In the genomic region with DNA sequence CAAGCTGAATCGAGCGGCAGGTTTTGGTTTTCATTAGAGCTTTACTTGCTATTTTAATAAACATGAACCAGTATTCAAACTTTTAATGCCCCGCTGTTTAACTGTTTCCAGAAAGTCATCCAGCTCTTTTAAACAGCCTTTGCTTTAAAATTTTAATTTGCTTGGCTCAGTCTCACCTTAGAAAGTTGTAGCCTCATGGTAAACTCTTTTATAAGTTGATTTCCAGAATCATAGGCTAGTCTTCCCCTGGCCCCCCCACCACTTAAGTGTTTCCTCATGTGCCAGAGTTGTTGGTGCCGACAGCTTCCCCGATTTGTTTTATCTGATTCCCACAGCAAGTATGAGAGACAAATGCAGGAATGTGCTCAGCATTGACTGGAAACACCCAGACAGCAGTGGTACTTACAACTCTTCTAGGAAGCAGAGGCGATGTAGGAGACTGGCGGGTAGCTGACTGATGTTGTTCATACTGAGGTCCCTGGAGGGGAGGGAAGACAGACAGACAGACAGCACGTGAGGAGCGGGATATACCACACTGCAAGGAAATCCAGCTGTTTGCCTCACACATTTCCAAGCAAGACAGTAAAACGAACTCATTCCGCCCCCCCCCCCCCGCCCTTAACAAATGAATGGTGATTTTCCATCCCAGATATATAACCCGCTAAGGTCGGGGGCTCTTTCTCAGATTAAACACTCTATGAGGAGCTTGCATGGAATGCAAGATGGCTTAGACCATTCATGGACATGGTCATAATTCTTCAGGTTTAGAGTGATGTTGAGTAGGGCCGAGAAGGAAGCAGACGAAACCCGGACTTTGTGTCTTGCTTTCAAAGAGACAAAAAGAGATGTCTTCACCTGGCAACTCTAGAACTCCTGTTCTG, we compare ENCODE assay signal across 16 mouse cellular contexts. TPM values are rescaled to one million over a fixed set of nuclear protein-coding genes. Genes with fewer than 3 reads are reported as not detected.
DNase-seq lines count a peak whose midpoint lies in the region; ATAC-seq lines count a peak whose summit lies in the region.
"Had no signal": no experiment of that assay in that cellular context is flagged by ENCODE, and none has a peak within 500 bp of the region (broad histone marks: within the 10 kb centered on the region; RNA-seq: fewer than 3 reads in every experiment).

No protein-coding gene starts in this region.

- DNase-seq in kidney, postnatal 10 days: no peak
- peak; percentile 66 for DNase-seq in hindlimb bud, embryonic 11.5 days (ENCODE audit: extremely low spot score, low read depth, low spot score)
- no peak for DNase-seq in right cerebral cortex, postnatal 10 days (ENCODE audit: low spot score in 2 of 2)
- no peak for DNase-seq in liver, embryonic 11.5 days (ENCODE audit: low spot score)
- DNase-seq: B cell, adult 2 months; cerebellum, adult 9-11 months; layer of hippocampus, postnatal 36 days had no signal

- H3K27ac ChIP-seq in kidney, embryonic 15.5 days: peak overlapping the region; percentile 75
- H3K27ac ChIP-seq in embryonic facial prominence, embryonic 12.5 days: peak overlapping the region; percentile 61
- H3K27ac ChIP-seq in neural tube, embryonic 15.5 days (replicated peaks): no peak overlapping the region
- no peak overlapping the region for H3K27ac ChIP-seq in liver, embryonic 11.5 days (ENCODE audit: low read depth, low read length)
- H3K27ac ChIP-seq: intestine, embryonic 15.5 days had no signal

- no peaks in the 10 kb centered on the region for H3K9me3 ChIP-seq in kidney, embryonic 15.5 days (replicated peaks)
- H3K9me3 ChIP-seq in embryonic facial prominence, embryonic 12.5 days: no peaks in the 10 kb centered on the region
- no peaks in the 10 kb centered on the region for H3K9me3 ChIP-seq in neural tube, embryonic 15.5 days (replicated peaks)
- H3K9me3 ChIP-seq in liver, embryonic 11.5 days (ENCODE audit: control insufficient read depth, low read length): no peaks in the 10 kb centered on the region
- H3K9me3 ChIP-seq: heart, embryonic 12.5 days; intestine, embryonic 15.5 days; megakaryocyte, embryonic 14.5 days had no signal

- H3K9ac ChIP-seq in kidney, embryonic 15.5 days: no peak overlapping the region
- H3K9ac ChIP-seq in embryonic facial prominence, embryonic 12.5 days: no peak overlapping the region
- H3K9ac ChIP-seq in neural tube, embryonic 15.5 days (replicated peaks): no peak overlapping the region
- H3K9ac ChIP-seq in liver, embryonic 11.5 days (ENCODE audit: low read depth, low read length): no peak overlapping the region
- H3K9ac ChIP-seq: heart, embryonic 12.5 days; intestine, embryonic 15.5 days had no signal

- peak; percentile 87 for ATAC-seq in kidney, embryonic 15.5 days (replicated peaks; ENCODE audit: low FRiP score)
- ATAC-seq in embryonic facial prominence, embryonic 12.5 days (ENCODE audit: insufficient number of reproducible peaks, insufficient read depth, low FRiP score, low TSS enrichment): peak; percentile 32; the same call in 1 of the 2 replicates
- ATAC-seq in neural tube, embryonic 15.5 days (ENCODE audit: low FRiP score): no peak
- no peak for ATAC-seq in inflammation-experienced regulatory T-cells, adult 6 months
- ATAC-seq in liver, embryonic 11.5 days (replicated peaks; ENCODE audit: low FRiP score): no peak
- ATAC-seq: intestine, embryonic 15.5 days; Patski had no signal

- no peaks in the 10 kb centered on the region for H3K27me3 ChIP-seq in kidney, embryonic 15.5 days
- no peaks in the 10 kb centered on the region for H3K27me3 ChIP-seq in embryonic facial prominence, embryonic 12.5 days
- H3K27me3 ChIP-seq in neural tube, embryonic 15.5 days (replicated peaks): no peaks in the 10 kb centered on the region
- no peaks in the 10 kb centered on the region for H3K27me3 ChIP-seq in liver, embryonic 11.5 days (replicated peaks; ENCODE audit: control insufficient read depth, insufficient read depth, low read length)
- H3K27me3 ChIP-seq: heart, embryonic 12.5 days; intestine, embryonic 15.5 days; megakaryocyte, embryonic 14.5 days; Patski had no signal

- no peaks in the 10 kb centered on the region for H3K36me3 ChIP-seq in kidney, embryonic 15.5 days
- no peaks in the 10 kb centered on the region for H3K36me3 ChIP-seq in embryonic facial prominence, embryonic 12.5 days
- no peaks in the 10 kb centered on the region for H3K36me3 ChIP-seq in neural tube, embryonic 15.5 days
- no peaks in the 10 kb centered on the region for H3K36me3 ChIP-seq in liver, embryonic 11.5 days (ENCODE audit: control insufficient read depth, insufficient read depth, low read length)
- H3K36me3 ChIP-seq: heart, embryonic 12.5 days; intestine, embryonic 15.5 days had no signal

- H3K4me3 ChIP-seq in kidney, embryonic 15.5 days (replicated peaks): no peak overlapping the region
- no peak overlapping the region for H3K4me3 ChIP-seq in embryonic facial prominence, embryonic 12.5 days
- H3K4me3 ChIP-seq in neural tube, embryonic 15.5 days (replicated peaks): no peak overlapping the region
- no peak overlapping the region for H3K4me3 ChIP-seq in liver, embryonic 11.5 days (ENCODE audit: low read depth, low read length)
- H3K4me3 ChIP-seq: heart, embryonic 12.5 days; intestine, embryonic 15.5 days; megakaryocyte, embryonic 14.5 days had no signal

- H3K4me2 ChIP-seq in kidney, embryonic 15.5 days: peak overlapping the region; percentile 25; the same call in 1 of the 2 replicates
- peak overlapping the region; percentile 16; the same call in 1 of the 2 replicates for H3K4me2 ChIP-seq in embryonic facial prominence, embryonic 12.5 days (replicated peaks)
- H3K4me2 ChIP-seq in neural tube, embryonic 15.5 days: peak overlapping the region; percentile 17
- no peak overlapping the region for H3K4me2 ChIP-seq in liver, embryonic 11.5 days
- H3K4me2 ChIP-seq: heart, embryonic 12.5 days; intestine, embryonic 15.5 days had no signal

- H3K4me1 ChIP-seq in kidney, embryonic 15.5 days: peaks cover 13% of the 10 kb centered on the region
- H3K4me1 ChIP-seq in embryonic facial prominence, embryonic 12.5 days: peaks cover 14% of the 10 kb centered on the region
- 0 out of 2 replicates have a peak, but pooled peaks cover 2% of the 10 kb centered on the region for H3K4me1 ChIP-seq in neural tube, embryonic 15.5 days
- no peaks in the 10 kb centered on the region for H3K4me1 ChIP-seq in liver, embryonic 11.5 days (replicated peaks; ENCODE audit: control insufficient read depth, insufficient read depth, low read length)
- H3K4me1 ChIP-seq: intestine, embryonic 15.5 days; megakaryocyte, embryonic 14.5 days had no signal

- 49% methylated on average over 17 of the region's 17 CpGs for WGBS in kidney, embryonic 15.5 days
- 34% methylated on average over 17 of the region's 17 CpGs for WGBS in embryonic facial prominence, embryonic 12.5 days
- WGBS in neural tube, embryonic 15.5 days: 30% methylated on average over 17 of the region's 17 CpGs
- WGBS in liver, embryonic 11.5 days: 68% methylated on average over 17 of the region's 17 CpGs

RNA-seq across cellular contexts. Expression of a gene that starts 49.3 kb away (rescaled TPM):
- 0.21 and 0.22 TPM in 2 replicates for polyA plus RNA-seq in kidney, embryonic 15.5 days (2015; fragmentation: Nextera tagmentation; extraction: Ambion mirVana)
- polyA plus RNA-seq in embryonic facial prominence, embryonic 12.5 days (2016; fragmentation: Nextera tagmentation; extraction: Ambion mirVana): 0.31 and 0.32 TPM in 2 replicates
- polyA plus RNA-seq in neural tube, embryonic 15.5 days (2015; fragmentation: Nextera tagmentation; extraction: Ambion mirVana): 0.46 and 0.49 TPM in 2 replicates
- polyA plus RNA-seq in inflammation-experienced regulatory T-cells, adult 6 months (2017; shearing (Covaris generic)): not detected
- polyA plus RNA-seq in liver, embryonic 11.5 days (2014; fragmentation: Nextera tagmentation; extraction: Ambion mirVana): not detected in 2 replicates
- polyA plus RNA-seq: heart, embryonic 12.5 days; intestine, embryonic 15.5 days; liver, embryonic 16.5 days; Patski had no signal

Comparison
In these comparisons a context has a peak if more than half of its experiments do, and no peak if none do; other contexts are left out.
1. ATAC-seq: peak in kidney, embryonic 15.5 days (single experiment) and embryonic facial prominence, embryonic 12.5 days (single experiment); none in neural tube, embryonic 15.5 days (single experiment), inflammation-experienced regulatory T-cells, adult 6 months (single experiment) and liver, embryonic 11.5 days (single experiment).
2. H3K27ac ChIP-seq: peak in kidney, embryonic 15.5 days (single experiment) and embryonic facial prominence, embryonic 12.5 days (single experiment); none in neural tube, embryonic 15.5 days (single experiment) and liver, embryonic 11.5 days (single experiment).